Mouse (Mus musculus) olfactory bulb, adult 2 months (tissue): ENCODE results near the gene Opcml.

ENCODE experiments used
- CTCF ChIP-seq: fragments of 200-500 bp; IDR thresholded peaks from 2 replicates; pipeline ENCODE4 v1.5.1; 2012; ENCODE audit warnings: low read depth, mild to moderate bottlenecking, low read length, moderate library complexity; ENCODE audit not compliant: insufficient read depth
- POLR2A ChIP-seq: fragments of 200-500 bp; IDR thresholded peaks from 2 replicates; pipeline ENCODE4 v1.6.1; 2012; ENCODE audit warnings: mild to moderate bottlenecking, low read depth, low read length, moderate library complexity; ENCODE audit not compliant: insufficient read depth

- TF ChIP-seq CTCF (no peak), POLR2A (no peak)
Measured at GRCm38 (mm10) chr9:28499841-28500794, 709.5 kb downstream of the Opcml start.
